Mouse (Mus musculus): Measurements from ENCODE around the gene Zfp114. TPM values are rescaled to one million over a fixed set of nuclear protein-coding genes. Genes with fewer than 3 reads are reported as not detected.

Gene Zfp114
- polyA plus RNA-seq, 1 experiment = 0.07 TPM

DNA sequence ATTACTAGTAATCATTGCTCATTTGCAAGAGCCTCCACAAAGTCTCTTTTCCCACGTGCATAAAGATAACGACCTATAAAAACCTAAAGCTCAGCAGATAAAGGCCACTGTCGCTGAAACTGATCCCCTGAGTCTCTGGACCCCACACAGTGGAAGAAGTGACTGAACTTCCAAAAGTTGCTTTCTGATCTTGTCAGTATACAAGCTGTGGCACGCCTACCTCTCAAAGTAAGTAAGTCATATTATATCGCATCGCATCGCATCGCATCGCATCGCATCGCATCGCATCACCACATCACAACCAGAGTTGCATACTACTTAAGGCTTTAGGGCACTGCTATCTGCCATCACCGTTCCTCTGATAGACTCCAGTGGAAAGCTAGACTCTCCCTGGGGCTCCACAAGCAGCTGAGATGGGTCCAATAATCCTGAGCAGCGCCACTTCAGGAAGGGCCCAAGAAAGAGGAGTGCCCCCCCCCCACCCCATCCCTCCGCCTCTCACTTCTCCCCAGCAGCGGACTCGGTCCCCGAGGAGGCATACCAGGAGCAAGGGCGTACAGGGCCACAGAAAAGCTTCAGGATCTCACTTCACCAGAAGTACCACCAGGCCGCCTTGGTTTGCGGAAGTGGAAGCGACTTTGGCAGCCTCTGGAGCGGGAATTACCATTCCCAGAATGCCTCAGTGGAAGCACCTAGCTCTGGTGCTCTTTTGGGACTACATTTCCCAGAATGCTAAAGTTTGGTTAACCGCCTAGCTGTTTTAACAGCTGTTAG, 32.8 kb downstream of the Zfp114 start:
- Histone ChIP-seq H3K27ac (ENCODE audit: insufficient read depth, low read length) (no peak overlapping the region), H3K36me3 (ENCODE audit: control insufficient read depth, insufficient read depth, low read length) (no peaks in the 10 kb centered on the region), H3K4me1 (ENCODE audit: control insufficient read depth, insufficient read depth, insufficient read length) (no peaks in the 10 kb centered on the region), H3K4me3 (ENCODE audit: extremely low read depth, insufficient read depth, insufficient read length) (peak overlapping the region; percentile 47), H3K27me3 (ENCODE audit: control insufficient read depth, insufficient read depth, low read length) (no peaks in the 10 kb centered on the region)
- no peak for DNase-seq (ENCODE audit: low read depth in 1 of 2, low spot score in 2 of 2)
- 19% methylated on average over 24 of the region's 24 CpGs for WGBS
- TF ChIP-seq CTCF (IDR thresholded peaks at IDR 0.05; ENCODE audit: extremely low read depth, insufficient read depth, insufficient read length, insufficient replicate concordance) = no peak
- TF ChIP-seq POLR2A (IDR thresholded peaks at IDR 0.05; ENCODE audit: low read depth, low read length) = no peak

DNA sequence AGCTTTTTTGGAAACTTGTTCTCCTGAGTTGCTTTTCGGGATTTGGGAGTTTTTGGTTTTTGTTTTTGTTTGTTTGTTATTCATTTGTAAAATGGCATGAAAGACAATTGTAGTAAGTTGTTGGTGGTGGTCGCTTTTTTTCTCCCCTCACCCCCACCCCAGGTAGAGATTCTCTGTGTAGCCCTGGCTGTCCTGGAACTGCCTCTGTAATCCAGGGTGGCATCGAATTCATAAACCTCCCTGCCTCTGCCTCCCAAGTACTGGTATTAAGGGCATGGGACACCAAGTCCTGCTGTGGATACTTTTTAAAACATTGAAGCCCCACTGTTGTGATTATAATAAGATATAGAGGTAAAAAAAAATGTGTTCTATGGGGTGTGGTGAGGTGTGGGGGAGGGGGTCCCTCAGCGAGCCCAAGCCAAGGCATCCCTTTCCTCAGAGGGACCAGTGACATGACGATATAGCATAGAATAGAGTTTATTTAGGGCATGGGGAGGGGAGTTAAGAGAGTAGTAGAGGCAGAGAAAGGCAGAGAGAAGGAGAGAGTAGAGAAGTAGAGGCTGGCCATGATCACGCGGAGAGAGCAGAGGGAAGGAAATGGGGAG, 33.5 kb downstream of the Zfp114 start:
- H3K27me3 ChIP-seq (ENCODE audit: control insufficient read depth, insufficient read depth, low read length) = no peaks in the 10 kb centered on the region
- WGBS = 64% methylated on average over 7 of the region's 7 CpGs
- no peak overlapping the region for H3K27ac ChIP-seq (ENCODE audit: insufficient read depth, low read length)
- DNase-seq (ENCODE audit: low read depth in 1 of 2, low spot score in 2 of 2) = no peak
- H3K4me3 ChIP-seq (ENCODE audit: extremely low read depth, insufficient read depth, insufficient read length) = no peak overlapping the region
- no peaks in the 10 kb centered on the region for H3K4me1 ChIP-seq (ENCODE audit: control insufficient read depth, insufficient read depth, insufficient read length)
- no peak for TF ChIP-seq CTCF (IDR thresholded peaks at IDR 0.05; ENCODE audit: extremely low read depth, insufficient read depth, insufficient read length, insufficient replicate concordance)
- no peak for TF ChIP-seq POLR2A (IDR thresholded peaks at IDR 0.05; ENCODE audit: low read depth, low read length)
- no peaks in the 10 kb centered on the region for H3K36me3 ChIP-seq (ENCODE audit: control insufficient read depth, insufficient read depth, low read length)

DNA sequence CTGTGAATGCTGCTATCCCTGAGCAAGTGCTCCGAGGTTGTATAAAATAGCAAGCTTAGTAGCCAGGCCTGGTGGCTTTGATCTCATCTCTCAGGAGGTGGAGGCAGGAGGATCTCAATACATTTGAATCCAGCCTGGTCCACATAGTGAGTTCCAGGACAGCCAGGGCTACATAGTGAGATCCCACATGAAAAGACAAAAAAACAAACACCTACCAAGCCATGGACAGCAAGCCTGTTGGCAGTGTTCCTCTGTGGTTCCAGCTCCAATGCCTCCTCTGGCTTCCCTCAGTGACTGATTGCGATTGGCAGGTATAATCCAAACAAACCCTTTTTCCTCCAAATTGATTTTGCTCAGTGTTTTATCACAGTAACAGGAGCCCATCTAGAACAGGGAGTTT, 35.4 kb downstream of the Zfp114 start:
- H3K4me3 ChIP-seq (ENCODE audit: extremely low read depth, insufficient read depth, insufficient read length) = no peak overlapping the region
- no peak for TF ChIP-seq CTCF (IDR thresholded peaks at IDR 0.05; ENCODE audit: extremely low read depth, insufficient read depth, insufficient read length, insufficient replicate concordance)
- TF ChIP-seq POLR2A (IDR thresholded peaks at IDR 0.05; ENCODE audit: low read depth, low read length) = no peak
- WGBS = 85% methylated on average over 2 of the region's 2 CpGs

DNA sequence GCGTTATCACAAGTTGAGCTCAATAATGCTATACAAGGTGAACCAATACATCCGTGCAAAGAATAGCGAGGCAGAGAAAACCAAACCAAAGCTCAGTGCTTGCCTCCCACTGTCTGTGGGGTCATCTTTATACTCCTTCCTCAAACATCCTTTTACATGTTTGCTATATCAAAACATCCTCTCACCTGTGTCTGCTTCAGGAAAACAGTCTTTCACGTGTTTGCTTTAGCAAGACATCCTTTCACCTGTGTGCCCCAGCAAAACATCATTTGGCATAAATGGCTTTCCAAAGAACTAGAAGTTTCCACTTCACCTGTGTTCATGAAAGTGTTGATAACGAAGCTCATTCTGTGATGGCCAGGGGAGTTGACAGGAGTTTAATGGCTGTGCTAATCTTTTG, 36.5 kb downstream of the Zfp114 start, which contains the start of gene Zfp111:
Gene Zfp111 (minus strand): TSS at position 101 of the 400 bp plus-strand sequence.
- TF ChIP-seq CTCF (IDR thresholded peaks at IDR 0.05; ENCODE audit: extremely low read depth, insufficient read depth, insufficient read length, insufficient replicate concordance) = no peak
- no peak for TF ChIP-seq POLR2A (IDR thresholded peaks at IDR 0.05; ENCODE audit: low read depth, low read length)
- no peaks in the 10 kb centered on the region for H3K4me1 ChIP-seq (ENCODE audit: control insufficient read depth, insufficient read depth, insufficient read length)
- DNase-seq (ENCODE audit: low read depth in 1 of 2, low spot score in 2 of 2) = no peak
- H3K36me3 ChIP-seq (ENCODE audit: control insufficient read depth, insufficient read depth, low read length) = no peaks in the 10 kb centered on the region
- no peak within 1 kb of the TSS for H3K4me3 ChIP-seq (ENCODE audit: extremely low read depth, insufficient read depth, insufficient read length)
- WGBS = 83% methylated on average over 5 of the region's 5 CpGs
- H3K27ac ChIP-seq (ENCODE audit: insufficient read depth, low read length) = no peak within 1 kb of the TSS
- H3K27me3 ChIP-seq (ENCODE audit: control insufficient read depth, insufficient read depth, low read length) = no peaks in the 10 kb centered on the region

More for the DNA sequence above, 35.4 kb downstream of the Zfp114 start:
- no peaks in the 10 kb centered on the region for H3K4me1 ChIP-seq (ENCODE audit: control insufficient read depth, insufficient read depth, insufficient read length)
- DNase-seq (ENCODE audit: low read depth in 1 of 2, low spot score in 2 of 2) = no peak
- no peaks in the 10 kb centered on the region for H3K27me3 ChIP-seq (ENCODE audit: control insufficient read depth, insufficient read depth, low read length)
- no peak overlapping the region for H3K27ac ChIP-seq (ENCODE audit: insufficient read depth, low read length)
- H3K36me3 ChIP-seq (ENCODE audit: control insufficient read depth, insufficient read depth, low read length) = no peaks in the 10 kb centered on the region

Other genes starting within 250 kb of the Zfp114 start
- gene Vmn1r179, start 248.1 kb upstream of the Zfp114 start, polyA plus RNA-seq (2012; rRNA removed) = not detected in 2 replicates
- gene Vmn1r180, start 224.4 kb upstream of the Zfp114 start, polyA plus RNA-seq (2012; rRNA removed) = not detected in 2 replicates
- gene Vmn1r181, start 200.4 kb upstream of the Zfp114 start, polyA plus RNA-seq (2012; rRNA removed) = not detected in 2 replicates
- not detected in 2 replicates for gene V1rd19, start 173.4 kb upstream of the Zfp114 start, polyA plus RNA-seq (2012; rRNA removed)
- not detected in 2 replicates for gene Vmn1r183, start 121.8 kb upstream of the Zfp114 start, polyA plus RNA-seq (2012; rRNA removed)
- gene Zfp180, start 93.1 kb upstream of the Zfp114 start, polyA plus RNA-seq (2012; rRNA removed) = 9.7 and 11.0 TPM in 2 replicates
- 0.25 and 0.45 TPM in 2 replicates for gene Zfp112, start 62.7 kb upstream of the Zfp114 start, polyA plus RNA-seq (2012; rRNA removed)
- gene Zfp235, start 40.9 kb upstream of the Zfp114 start, polyA plus RNA-seq (2012; rRNA removed) = 2.5 and 6.0 TPM in 2 replicates
- gene Zfp111, start 36.4 kb downstream of the Zfp114 start, polyA plus RNA-seq (2012; rRNA removed) = 0.42 and 0.56 TPM in 2 replicates
- gene Zfp109, start 62.5 kb downstream of the Zfp114 start, polyA plus RNA-seq (2012; rRNA removed) = 0.48 and 0.65 TPM in 2 replicates
- gene Zfp108, start 79.7 kb downstream of the Zfp114 start, polyA plus RNA-seq (2012; rRNA removed) = 0.16 TPM in 2 replicates
- gene Zfp93, start 95.4 kb downstream of the Zfp114 start, polyA plus RNA-seq (2012; rRNA removed) = 0.18 and 0.49 TPM in 2 replicates
- 3.1 and 4.7 TPM in 2 replicates for gene Zfp61, start 126.2 kb downstream of the Zfp114 start, polyA plus RNA-seq (2012; rRNA removed)
- 6.5 and 8.2 TPM in 2 replicates for gene Zfp94, start 141.6 kb downstream of the Zfp114 start, polyA plus RNA-seq (2012; rRNA removed)
- 0.18 and 0.26 TPM in 2 replicates for gene Tescl, start 158.9 kb downstream of the Zfp114 start, polyA plus RNA-seq (2012; rRNA removed)
- gene Lypd5, start 174.1 kb downstream of the Zfp114 start, polyA plus RNA-seq (2012; rRNA removed) = not detected in 2 replicates
- 102 and 133 TPM in 2 replicates for gene Kcnn4, start 195.2 kb downstream of the Zfp114 start, polyA plus RNA-seq (2012; rRNA removed)
- 55.7 and 83.3 TPM in 2 replicates for gene Smg9, start 224.6 kb downstream of the Zfp114 start, polyA plus RNA-seq (2012; rRNA removed)

All from spleen, adult 2 months (tissue).